Mouse (Mus musculus) common myeloid progenitor, adult 5-6 weeks (primary cell): ENCODE results near the gene Cc2d2a. TPM values are rescaled to one million over a fixed set of nuclear protein-coding genes. Genes with fewer than 3 reads are reported as not detected.

Source experiments
- ATAC-seq: replicated peaks from 2 replicates; pipeline ENCODE4 v1.8.0; 2016; ENCODE audit warnings: low read depth, mild to moderate bottlenecking, moderate TSS enrichment, inconsistent platforms; ENCODE audit not compliant: poor library complexity, severe bottlenecking
- total RNA-seq: library from RNA; stranded (forward); fragments of 200-1000, 187-1606 nt; gene quantifications from 2 replicates; pipeline ENCODE4 v1.2.3, GENCODE M21; 2017

Cc2d2a gene
- total RNA-seq, 1 experiment from 2014 or later, result 2.7 TPM

DNA sequence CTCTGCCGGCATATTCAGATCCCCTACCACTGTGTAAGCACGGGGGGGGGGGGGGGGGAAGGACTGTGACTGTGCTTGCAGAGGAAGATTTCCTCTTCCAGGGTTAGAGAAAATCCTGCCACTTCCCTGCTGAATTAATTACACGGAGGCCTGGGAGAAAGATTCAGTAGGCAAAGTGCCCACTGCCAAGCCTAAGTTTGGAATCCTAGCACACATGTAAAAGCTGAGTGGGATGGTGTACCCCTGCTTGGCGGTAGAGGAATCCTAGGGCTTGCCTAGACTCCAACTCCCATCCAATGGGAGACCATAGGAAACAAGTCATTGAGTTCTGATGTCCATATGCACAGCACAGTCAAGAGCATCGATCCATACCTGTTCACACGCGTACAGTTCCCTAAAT lies 61.7 kb downstream of the Cc2d2a start:
- ATAC-seq, result no peak

GRCm38 (mm10) chr5:43728375-43729165 lies 66.4 kb downstream of the Cc2d2a start:
- ATAC-seq, result no peak

GRCm38 (mm10) chr5:43732381-43732780 lies 70.2 kb downstream of the Cc2d2a start:
- ATAC-seq, result no peak

GRCm38 (mm10) chr5:43744187-43744586 lies 82.0 kb downstream of the Cc2d2a start:
- ATAC-seq, result no peak

DNA sequence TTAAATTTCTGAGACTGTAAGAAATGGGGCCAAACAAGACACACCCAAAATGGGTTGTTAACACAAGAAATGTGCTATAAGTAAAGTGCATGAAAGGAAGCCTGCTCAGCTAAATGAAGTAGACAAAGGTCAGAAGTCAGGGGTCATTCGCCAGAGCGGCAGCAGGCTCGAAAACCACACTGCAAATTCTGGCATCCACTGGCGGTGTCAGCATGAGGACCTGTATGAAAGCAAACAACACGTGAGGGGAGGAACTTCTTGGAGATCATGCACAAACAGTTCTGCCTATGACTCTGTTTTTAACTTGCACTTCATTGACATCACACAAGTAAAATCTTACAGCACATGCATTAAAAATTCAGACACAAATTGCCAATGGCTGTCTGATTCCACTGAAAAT lies 83.0 kb downstream of the Cc2d2a start:
- ATAC-seq, result no peak

DNA sequence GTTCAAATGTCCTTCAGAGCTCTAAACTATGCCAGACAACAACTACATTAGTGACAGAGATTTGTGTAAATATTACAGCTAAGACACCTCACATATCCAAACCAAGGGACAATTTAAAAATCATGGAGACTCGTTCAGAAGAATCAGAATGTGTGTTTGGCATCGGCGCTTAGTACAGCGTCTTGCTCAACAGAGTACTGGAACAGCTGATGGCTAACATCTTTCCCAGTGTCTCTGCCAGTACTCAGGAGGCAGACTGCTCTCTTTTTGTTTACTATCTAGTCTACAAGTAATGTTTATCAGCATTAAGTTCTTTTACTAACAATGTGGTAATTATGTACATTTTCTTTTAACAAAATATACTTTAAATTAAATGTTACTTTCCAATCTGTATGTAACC lies 85.9 kb downstream of the Cc2d2a start:
- ATAC-seq, result no peak

- 0 out of 2 replicates have a peak, but pooled peaks have one; percentile 47 for ATAC-seq
Observed at GRCm38 (mm10) chr5:43749092-43749491, 86.9 kb downstream of the Cc2d2a start.

DNA sequence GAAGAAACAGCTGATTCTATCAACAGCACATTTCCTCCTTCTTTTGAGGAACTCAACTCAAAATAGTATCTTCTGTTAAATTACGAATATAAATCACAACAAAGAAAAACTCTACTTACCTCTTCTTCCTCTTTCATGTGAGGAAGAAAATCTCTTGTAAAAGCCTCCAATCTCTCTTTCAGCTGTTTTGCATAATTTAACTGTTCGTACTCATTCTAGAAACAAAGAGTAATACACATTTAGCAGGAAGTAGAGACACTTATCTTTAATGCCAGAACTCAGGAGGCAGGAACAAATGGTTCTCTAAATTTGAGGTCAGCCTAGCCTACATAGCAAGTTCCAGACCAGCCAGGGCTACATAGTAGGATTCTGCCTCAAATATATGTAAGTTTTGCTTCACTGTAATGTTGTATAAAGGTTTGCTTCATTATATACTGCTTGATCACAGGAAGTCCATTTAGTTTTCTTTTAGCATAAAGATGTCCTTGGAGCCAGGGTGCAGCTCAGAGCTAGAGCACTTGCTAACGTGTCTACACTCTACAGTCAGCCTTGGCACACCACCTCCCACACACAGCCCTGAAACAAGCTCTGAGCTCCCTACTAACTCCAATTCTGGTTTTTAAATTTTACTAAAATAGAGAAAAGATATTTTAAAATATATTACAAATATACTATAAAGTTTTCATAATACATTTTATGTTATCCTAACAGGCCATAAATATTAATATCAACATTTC lies 108.6 kb downstream of the Cc2d2a start:
- peak; percentile 85 for ATAC-seq

- 0 out of 2 replicates have a peak, but pooled peaks have one; percentile 20 for ATAC-seq
Observed at GRCm38 (mm10) chr5:43771555-43771954, 109.4 kb downstream of the Cc2d2a start.

- ATAC-seq, result no peak
Observed at GRCm38 (mm10) chr5:43776407-43776806, 114.3 kb downstream of the Cc2d2a start.

GRCm38 (mm10) chr5:43776993-43777392 lies 114.8 kb downstream of the Cc2d2a start:
- ATAC-seq, result no peak

DNA sequence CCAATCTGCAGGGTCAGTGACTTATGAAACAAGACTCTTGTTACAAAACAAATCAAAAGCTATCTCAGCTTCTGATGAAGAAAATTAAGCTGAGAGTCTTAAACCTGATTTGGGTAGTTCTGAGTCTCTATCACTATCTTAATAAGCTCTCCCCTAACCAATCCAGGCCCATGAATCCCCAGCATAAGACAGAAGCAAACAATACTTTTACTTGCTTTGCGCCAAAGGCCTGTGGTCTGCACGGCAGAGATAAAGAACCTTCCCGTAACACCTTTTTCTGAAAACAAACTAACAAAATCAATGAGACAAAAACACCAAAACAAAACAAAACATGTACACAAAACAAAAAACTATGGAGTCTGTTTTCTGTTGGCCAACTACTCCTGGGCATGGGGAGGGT lies 116.4 kb downstream of the Cc2d2a start:
- no peak for ATAC-seq

- ATAC-seq, result peak; percentile 24; the same call in 1 of the 2 replicates
Observed at GRCm38 (mm10) chr5:43781423-43781976, 119.4 kb downstream of the Cc2d2a start.

- ATAC-seq, result peak; percentile 67
Observed at GRCm38 (mm10) chr5:43781977-43782930, 120.1 kb downstream of the Cc2d2a start.

GRCm38 (mm10) chr5:43783996-43784395 lies 121.8 kb downstream of the Cc2d2a start:
- ATAC-seq, result no peak

- ATAC-seq, result peak; percentile 51
Observed at GRCm38 (mm10) chr5:43786607-43787006, 124.5 kb downstream of the Cc2d2a start.

- peak; percentile 45; the same call in 1 of the 2 replicates for ATAC-seq
Observed at GRCm38 (mm10) chr5:43787976-43788752, 126.0 kb downstream of the Cc2d2a start.
